In the genomic region with DNA sequence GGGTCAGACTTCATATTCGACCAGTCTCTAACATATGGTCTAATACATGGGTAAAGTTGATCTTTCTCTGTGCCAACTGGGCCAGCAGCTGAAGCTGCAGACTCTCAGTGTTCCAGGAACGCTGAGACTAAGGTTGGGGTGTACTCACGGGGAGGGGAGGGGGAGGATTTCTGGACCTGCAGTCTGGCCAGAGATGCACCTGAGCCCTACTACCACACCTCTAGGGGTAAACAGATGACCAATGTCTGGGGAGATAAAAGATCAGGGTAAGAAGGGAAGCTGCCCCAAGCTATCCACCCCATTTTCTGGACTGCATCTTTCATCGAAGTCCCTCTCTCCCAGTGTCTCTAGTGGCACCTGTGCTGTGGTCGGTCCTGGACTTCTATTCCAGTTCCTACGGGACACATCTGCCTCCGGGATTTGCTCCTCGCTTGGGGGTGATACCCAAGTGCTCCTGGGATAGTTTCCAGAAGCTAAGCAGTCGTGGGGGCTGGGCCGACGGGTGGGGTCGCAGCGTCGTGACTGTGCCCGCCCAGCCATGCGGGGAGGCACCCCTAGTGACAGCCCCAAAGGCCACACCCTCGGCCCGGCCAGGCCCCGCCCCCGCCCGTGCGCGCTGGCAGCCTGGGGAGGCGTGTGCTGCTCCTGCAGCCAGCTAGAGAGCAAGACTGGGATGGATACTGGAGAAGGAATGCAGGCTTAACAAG, we compare ENCODE assay signal across 7 mouse cellular contexts. TPM values are rescaled to one million over a fixed set of nuclear protein-coding genes. Genes with fewer than 3 reads are reported as not detected.
A peak's percentile ranks its signal among the peaks of the same experiment; 100 is the strongest.
DNase-seq lines count a peak whose midpoint lies in the region; ATAC-seq and TF ChIP-seq lines count a peak whose summit lies in the region.

A gene (plus strand): TSS at position 650 of the 707 bp plus-strand sequence.

- no peaks in the 10 kb centered on the region for H3K9me3 ChIP-seq in heart, postnatal 0 days (replicated peaks; ENCODE audit: control insufficient read depth, low read length)
- H3K9me3 ChIP-seq in megakaryocyte, embryonic 14.5 days = peaks cover 5% of the 10 kb centered on the region
- no peaks in the 10 kb centered on the region for H3K9me3 ChIP-seq in stomach, embryonic 14.5 days (ENCODE audit: control insufficient read depth, low read depth, low read length)

- no peak for TF ChIP-seq POLR2A in embryonic fibroblast, embryonic 13.5 days (IDR thresholded peaks at IDR 0.05; ENCODE audit: low read depth, low read length)

- H3K4me3 ChIP-seq in embryonic fibroblast, embryonic 13.5 days (ENCODE audit: insufficient read depth, low read length) = peak within 1 kb of the TSS; percentile 45
- H3K4me3 ChIP-seq in heart, postnatal 0 days (ENCODE audit: low read depth, low read length) = peak within 1 kb of the TSS; percentile 59
- H3K4me3 ChIP-seq in megakaryocyte, embryonic 14.5 days (replicated peaks) = peak within 1 kb of the TSS; percentile 85
- peak within 1 kb of the TSS; percentile 29 for H3K4me3 ChIP-seq in stomach, embryonic 14.5 days (ENCODE audit: low read depth, low read length)

- no peak for TF ChIP-seq CTCF in embryonic fibroblast, embryonic 13.5 days (IDR thresholded peaks at IDR 0.05; ENCODE audit: borderline replicate concordance, insufficient read depth, low read length)
- TF ChIP-seq CTCF in heart, postnatal 0 days (IDR thresholded peaks at IDR 0.05; ENCODE audit: low read depth) = peak; percentile 27; the same call in 1 of the 2 replicates

- H3K27ac ChIP-seq in embryonic fibroblast, embryonic 13.5 days (ENCODE audit: insufficient read depth, low read length) = no peak within 1 kb of the TSS
- H3K27ac ChIP-seq in heart, postnatal 0 days (ENCODE audit: low read depth) = peak within 1 kb of the TSS; percentile 57
- no peak within 1 kb of the TSS for H3K27ac ChIP-seq in stomach, embryonic 14.5 days (ENCODE audit: low read length)

- 0 out of 2 replicates have a peak, but pooled peaks cover 3% of the 10 kb centered on the region for H3K4me1 ChIP-seq in embryonic fibroblast, embryonic 13.5 days (ENCODE audit: control insufficient read depth, insufficient read depth, low read length)
- H3K4me1 ChIP-seq in heart, postnatal 0 days (ENCODE audit: control insufficient read depth, insufficient read depth) = 0 out of 2 replicates have a peak, but pooled peaks cover 3% of the 10 kb centered on the region
- H3K4me1 ChIP-seq in megakaryocyte, embryonic 14.5 days = peaks cover 14% of the 10 kb centered on the region
- no peaks in the 10 kb centered on the region for H3K4me1 ChIP-seq in stomach, embryonic 14.5 days (ENCODE audit: control insufficient read depth, insufficient read depth, low read length)

- 5% methylated on average over 24 of the region's 24 CpGs for WGBS in heart, postnatal 0 days
- WGBS in stomach, embryonic 14.5 days = 7% methylated on average over 24 of the region's 24 CpGs

- H3K36me3 ChIP-seq in heart, postnatal 0 days (replicated peaks; ENCODE audit: control insufficient read depth, insufficient read depth, low read length) = no peaks in the 10 kb centered on the region
- H3K36me3 ChIP-seq in megakaryocyte, embryonic 14.5 days (replicated peaks; ENCODE audit: low read length) = peaks cover 2% of the 10 kb centered on the region
- H3K36me3 ChIP-seq in stomach, embryonic 14.5 days (ENCODE audit: control insufficient read depth, insufficient read depth, low read length) = no peaks in the 10 kb centered on the region

- H3K4me2 ChIP-seq in heart, postnatal 0 days (ENCODE audit: low read depth, low read length) = peak within 1 kb of the TSS; percentile 74
- peak within 1 kb of the TSS; percentile 63 for H3K4me2 ChIP-seq in stomach, embryonic 14.5 days (replicated peaks; ENCODE audit: low read depth, low read length)

- peak; percentile 78 for DNase-seq in MN1 (ENCODE audit: low spot score)
- peak; percentile 4 for DNase-seq in adrenal gland, adult 8-10 months
- DNase-seq in heart, postnatal 0 days (ENCODE audit: low spot score) = peak; percentile 41
- peak; percentile 58 to 68 for DNase-seq in layer of hippocampus, postnatal 10 days (ENCODE audit: low spot score in 2 of 2)

- ATAC-seq in heart, postnatal 0 days (ENCODE audit: insufficient read depth, low read depth) = peak; percentile 97
- peak; percentile 96 for ATAC-seq in stomach, embryonic 14.5 days (ENCODE audit: insufficient number of reproducible peaks, insufficient read depth, low FRiP score, low read depth)

- TF ChIP-seq EP300 in heart, postnatal 0 days (IDR thresholded peaks at IDR 0.05; ENCODE audit: low read depth) = no peak

- no peaks in the 10 kb centered on the region for H3K27me3 ChIP-seq in heart, postnatal 0 days (ENCODE audit: control insufficient read depth, insufficient read depth, low read length)
- peaks cover 9% of the 10 kb centered on the region for H3K27me3 ChIP-seq in megakaryocyte, embryonic 14.5 days (replicated peaks)
- no peaks in the 10 kb centered on the region for H3K27me3 ChIP-seq in stomach, embryonic 14.5 days (ENCODE audit: control insufficient read depth, insufficient read depth, low read length)

- peak within 1 kb of the TSS; percentile 58 for H3K9ac ChIP-seq in heart, postnatal 0 days (replicated peaks; ENCODE audit: low read depth, low read length)
- H3K9ac ChIP-seq in stomach, embryonic 14.5 days (replicated peaks; ENCODE audit: low read depth, low read length) = no peak within 1 kb of the TSS

RNA-seq across cellular contexts. Expression of the gene that starts here (rescaled TPM):
- total RNA-seq in adrenal gland, adult 8-10 months (2022) = under 1 TPM; 0.31 to 0.83 (median 0.56) TPM
- polyA plus RNA-seq in embryonic fibroblast, embryonic 13.5 days (2011; ENCODE audit: insufficient read length, low read depth, missing spikeins) = 0.13 and 0.58 TPM in 2 replicates
- 4.9 and 9.1 TPM in 2 replicates for total RNA-seq in heart, postnatal 0 days (2014; rRNA removed; ENCODE audit: low replicate concordance)
- polyA plus RNA-seq in heart, postnatal 0 days (2015; fragmentation: Nextera tagmentation; extraction: Ambion mirVana) = 3.9 and 4.0 TPM in 2 replicates
- total RNA-seq in layer of hippocampus, postnatal 10 days (2021) = 10 to 100 TPM; 38.5 to 46.7 TPM
- polyA plus RNA-seq in megakaryocyte, embryonic 14.5 days (2012; ENCODE audit: insufficient read depth, low replicate concordance) = 0.10 TPM in 1 of 2 replicates, not detected in the other
- 0.55 and 0.80 TPM in 2 replicates for polyA plus RNA-seq in stomach, embryonic 14.5 days (2014; fragmentation: Nextera tagmentation; extraction: Ambion mirVana)

Comparison
In these comparisons a context has a peak if more than half of its experiments do, and no peak if none do; other contexts are left out.
1. Peak in DNase-seq in adrenal gland, adult 8-10 months; RNA of the gene not detected or under 1 TPM.
2. Peak in ATAC-seq, H3K4me3 ChIP-seq and H3K4me2 ChIP-seq in stomach, embryonic 14.5 days; RNA of the gene not detected or under 1 TPM.
3. DNase-seq: peak in every context shown above with its lines; median percentile 78 in MN1; 63 in layer of hippocampus, postnatal 10 days; 41 in heart, postnatal 0 days; 4 in adrenal gland, adult 8-10 months.
4. H3K4me3 ChIP-seq: peak in every context shown above with its lines; median percentile 85 in megakaryocyte, embryonic 14.5 days; 59 in heart, postnatal 0 days; 45 in embryonic fibroblast, embryonic 13.5 days; 29 in stomach, embryonic 14.5 days.